Comparison of ENCODE assay signal across 8 mouse cellular contexts in the genomic region with DNA sequence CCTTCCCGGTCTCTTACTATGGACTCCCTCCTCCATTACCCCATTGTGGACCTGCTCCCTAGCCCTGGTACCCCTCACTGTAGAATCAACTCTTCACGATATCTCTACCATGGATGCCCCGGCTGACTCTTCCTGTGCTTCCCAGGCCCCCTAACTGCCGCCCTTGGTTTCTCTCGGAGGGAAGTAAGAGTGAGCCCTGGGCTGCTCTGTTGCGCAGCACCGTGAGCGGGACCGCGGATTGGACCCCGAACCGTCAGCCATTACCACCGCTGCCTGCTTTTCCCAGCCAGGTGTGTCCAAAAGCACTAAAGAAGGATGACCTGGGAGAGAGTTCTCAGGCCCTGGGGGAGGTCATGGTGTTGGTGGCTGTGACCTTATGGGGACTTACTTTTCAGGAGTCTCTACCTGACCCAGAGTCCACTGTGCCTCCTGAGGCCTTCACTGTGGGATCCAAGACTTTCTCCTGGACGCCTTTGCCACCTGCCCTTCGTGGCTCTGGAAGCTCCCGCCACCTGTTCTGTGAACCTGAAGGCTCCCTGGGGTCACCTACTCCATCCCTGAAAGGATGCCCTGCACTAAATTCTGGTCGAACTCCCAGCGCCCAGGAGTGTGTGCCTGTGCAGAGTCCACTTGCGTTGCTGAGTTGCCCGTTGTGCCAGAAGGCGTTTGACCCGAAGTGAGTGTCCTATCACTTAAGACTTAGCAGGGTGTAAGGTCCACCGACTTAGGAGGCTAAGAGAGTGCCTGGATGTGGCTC. TPM values are rescaled to one million over a fixed set of nuclear protein-coding genes. Genes with fewer than 3 reads are reported as not detected.
DNase-seq lines count a peak whose midpoint lies in the region.

No protein-coding gene starts in this region.

- H3K4me3 ChIP-seq in heart, embryonic 10.5 days = peak overlapping the region; percentile 68

- no peaks in the 10 kb centered on the region for H3K9me3 ChIP-seq in heart, embryonic 10.5 days

- H3K27me3 ChIP-seq in heart, embryonic 10.5 days (ENCODE audit: insufficient read depth, poor library complexity, severe bottlenecking) = no peaks in the 10 kb centered on the region

- H3K27ac ChIP-seq in heart, embryonic 10.5 days = peak overlapping the region; percentile 92

- intact Hi-C loops in left cerebral cortex, postnatal 4 days (cut with DNase I) = loop anchor here (5.0 kb wide), 1 partner anchor 57 kb away; no protein-coding TSS in a partner anchor

- DNase-seq in cerebellum, adult 11 months = peak; percentile 60
- no peak for DNase-seq in cerebellum, postnatal 4 days (ENCODE audit: low spot score in 2 of 2)
- DNase-seq in 3134 (ENCODE audit: extremely low read depth, insufficient read length, low spot score) = peak; percentile 22
- DNase-seq in cerebellum, adult 8-10 months = peak; percentile 68
- DNase-seq in heart, embryonic 10.5 days (ENCODE audit: low spot score) = no peak
- peak; percentile 88 for DNase-seq in kidney, adult 9 months
- peak; percentile 36 to 37 for DNase-seq in lung, postnatal 4 days
- DNase-seq in left cerebral cortex, postnatal 4 days = no peak

- H3K4me1 ChIP-seq in heart, embryonic 10.5 days = peaks cover 32% of the 10 kb centered on the region

- 14% methylated on average over 23 of the region's 23 CpGs for WGBS in heart, embryonic 10.5 days

- peaks cover 13% of the 10 kb centered on the region; the same call in 1 of the 2 replicates for H3K36me3 ChIP-seq in heart, embryonic 10.5 days

RNA-seq across cellular contexts. Expression of a gene that starts 0.9 kb away (rescaled TPM):
- polyA plus RNA-seq in heart, embryonic 10.5 days (2016; fragmentation: Nextera tagmentation; extraction: Ambion mirVana) = 77.0 and 87.4 TPM in 2 replicates
- total RNA-seq in left cerebral cortex, postnatal 4 days (2021) = 10 to 100 TPM; 32.1 to 33.0 TPM

RNA-seq across cellular contexts. Expression of a gene that starts 28.1 kb away (rescaled TPM):
- polyA plus RNA-seq in heart, embryonic 10.5 days (2016; fragmentation: Nextera tagmentation; extraction: Ambion mirVana) = 7.5 and 11.3 TPM in 2 replicates
- 100 to 1,000 TPM; 117 to 121 TPM for total RNA-seq in left cerebral cortex, postnatal 4 days (2021)

Comparison
In these comparisons a context has a peak if more than half of its experiments do, and no peak if none do; other contexts are left out.
1. DNase-seq: peak in cerebellum, adult 11 months (single experiment), 3134 (single experiment), cerebellum, adult 8-10 months (single experiment), kidney, adult 9 months (single experiment) and lung, postnatal 4 days (2 of 2); none in cerebellum, postnatal 4 days (0 of 2), heart, embryonic 10.5 days (single experiment) and left cerebral cortex, postnatal 4 days (single experiment).